Mouse (Mus musculus): Measurements from ENCODE around the gene Spint1. TPM values are rescaled to one million over a fixed set of nuclear protein-coding genes. Genes with fewer than 3 reads are reported as not detected.

The Spint1 gene
- polyA plus RNA-seq (2012; rRNA removed), result 9.2 and 11.6 TPM in 2 replicates
- 18.2 and 19.5 TPM in 2 replicates for polyA plus RNA-seq (2014; fragmentation: Nextera tagmentation; extraction: Ambion mirVana)

DNA sequence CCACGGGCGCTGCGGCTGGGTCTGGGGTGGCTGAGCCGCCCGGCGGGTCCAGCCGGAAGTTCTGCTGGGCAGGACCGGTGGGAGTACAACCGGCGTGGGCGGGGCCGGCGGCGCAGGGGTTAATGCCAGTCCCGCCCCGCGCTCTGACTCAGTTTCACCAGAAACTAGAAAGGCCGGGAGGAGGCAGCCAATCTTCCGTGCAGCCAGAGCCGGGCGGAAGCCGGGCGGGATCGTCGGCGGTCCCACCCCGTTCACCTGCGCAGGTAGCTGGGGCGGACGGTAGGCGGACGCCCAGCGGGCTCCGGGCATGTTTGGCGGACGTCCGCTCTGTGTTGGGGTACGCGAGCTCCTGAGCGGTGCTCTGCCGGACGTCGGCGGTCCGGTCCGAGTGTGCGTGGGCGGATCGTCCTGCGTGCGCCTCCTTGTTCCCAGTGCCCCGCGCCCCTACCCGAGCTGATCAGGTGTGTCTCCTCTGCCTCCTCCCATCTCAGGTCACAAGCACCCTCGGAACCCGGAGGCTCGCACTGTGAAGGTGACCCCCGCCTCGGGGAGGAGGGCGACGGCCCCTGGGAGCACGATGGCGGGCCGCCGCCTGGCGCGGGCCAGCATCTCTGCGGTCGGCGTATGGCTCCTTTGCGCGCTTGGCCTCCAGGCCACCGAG, at the start of gene Spint1:
TSS of gene Spint1 (plus strand) at position 153 of the 661 bp plus-strand sequence.
- no peak within 1 kb of the TSS for H3K27ac ChIP-seq (replicated peaks; ENCODE audit: low read depth, low read length)

DNA sequence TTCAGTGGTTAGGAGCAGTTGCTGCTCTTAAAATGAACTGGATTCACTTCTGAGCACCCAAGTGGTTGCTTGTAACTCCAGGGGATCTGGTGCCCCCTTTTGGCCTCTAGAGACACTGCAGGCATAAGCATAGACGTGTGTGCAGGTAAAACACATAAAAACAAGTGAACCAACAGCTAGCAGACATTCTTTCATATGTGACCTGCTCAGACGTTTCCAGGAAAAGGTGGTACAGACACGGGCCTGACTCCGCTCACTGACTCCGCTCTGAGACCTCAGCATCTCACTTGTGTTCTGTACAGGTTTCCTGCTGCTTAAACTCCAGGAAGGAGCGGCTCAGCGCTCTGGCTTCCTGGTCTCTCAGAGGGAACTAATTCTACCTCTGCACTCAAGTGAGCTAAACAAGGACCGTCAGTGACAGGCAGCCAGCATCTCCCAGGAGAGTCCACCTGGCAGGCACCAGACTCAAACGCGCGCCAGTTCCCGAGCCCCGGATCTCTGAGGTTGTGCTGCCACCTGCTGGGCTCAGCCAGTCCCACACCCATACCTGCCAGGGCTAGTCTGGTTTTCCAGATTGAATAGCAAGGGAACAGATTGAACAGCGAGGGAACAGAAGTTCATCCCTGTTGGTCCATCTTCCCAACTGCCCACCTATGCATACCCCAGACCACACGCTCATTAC, 48.0 kb upstream of the Spint1 start:
- 0 out of 2 replicates have a peak, but pooled peaks cover 3% of the 10 kb centered on the region for H3K4me1 ChIP-seq (ENCODE audit: control insufficient read depth, insufficient read depth, low read length)
- 9% methylated on average over 15 of the region's 15 CpGs for WGBS
- peak overlapping the region; percentile 36 for H3K4me3 ChIP-seq (replicated peaks; ENCODE audit: low read length)
- H3K27ac ChIP-seq (replicated peaks; ENCODE audit: low read depth, low read length), result no peak overlapping the region
- peak overlapping the region; percentile 66 for H3K4me2 ChIP-seq (replicated peaks; ENCODE audit: low read depth, low read length, severe bottlenecking)
- no peak overlapping the region for H3K9ac ChIP-seq (ENCODE audit: low read depth, low read length, severe bottlenecking)
- TF ChIP-seq POLR2A (IDR thresholded peaks at IDR 0.05; ENCODE audit: borderline replicate concordance, extremely low read depth, insufficient read depth, insufficient read length), result 0 out of 2 replicates have a peak, but pooled peaks have one; percentile 13
- H3K27me3 ChIP-seq (ENCODE audit: control insufficient read depth, insufficient read depth, low read length), result no peaks in the 10 kb centered on the region
- H3K36me3 ChIP-seq (ENCODE audit: control insufficient read depth, insufficient read depth, low read length), result peaks cover 22% of the 10 kb centered on the region
- no peaks in the 10 kb centered on the region for H3K9me3 ChIP-seq (ENCODE audit: control insufficient read depth, low read length)
- DNase-seq (ENCODE audit: low spot score), result peak; percentile 81
- peak; percentile 88 for ATAC-seq (ENCODE audit: low FRiP score, low read depth)

More for the DNA sequence above, at the start of gene Spint1:
- no peak for DNase-seq (ENCODE audit: low spot score)
- under 1% methylated on average over 44 of the region's 73 CpGs for WGBS
- TF ChIP-seq POLR2A (IDR thresholded peaks at IDR 0.05; ENCODE audit: borderline replicate concordance, extremely low read depth, insufficient read depth, insufficient read length), result no peak
- Histone ChIP-seq H3K4me2 (replicated peaks; ENCODE audit: low read depth, low read length, severe bottlenecking) (peak within 1 kb of the TSS; percentile 78), H3K9ac (ENCODE audit: low read depth, low read length, severe bottlenecking) (peak within 1 kb of the TSS; percentile 44), H3K4me3 (replicated peaks; ENCODE audit: low read length) (peak within 1 kb of the TSS; percentile 45), H3K27me3 (ENCODE audit: control insufficient read depth, insufficient read depth, low read length) (peaks cover 41% of the 10 kb centered on the region), H3K4me1 (ENCODE audit: control insufficient read depth, insufficient read depth, low read length) (no peaks in the 10 kb centered on the region), H3K36me3 (ENCODE audit: control insufficient read depth, insufficient read depth, low read length) (no peaks in the 10 kb centered on the region), H3K9me3 (ENCODE audit: control insufficient read depth, low read length) (no peaks in the 10 kb centered on the region)
- no peak for ATAC-seq (ENCODE audit: low FRiP score, low read depth)

- no peaks in the 10 kb centered on the region for H3K27me3 ChIP-seq (ENCODE audit: control insufficient read depth, insufficient read depth, low read length)
- ATAC-seq (ENCODE audit: low FRiP score, low read depth) (no peak), DNase-seq (ENCODE audit: low spot score) (no peak)
- H3K9me3 ChIP-seq (ENCODE audit: control insufficient read depth, low read length), result no peaks in the 10 kb centered on the region
- H3K27ac ChIP-seq (replicated peaks; ENCODE audit: low read depth, low read length), result no peak overlapping the region
- no peak overlapping the region for H3K4me2 ChIP-seq (replicated peaks; ENCODE audit: low read depth, low read length, severe bottlenecking)
- peaks cover 6% of the 10 kb centered on the region for H3K36me3 ChIP-seq (ENCODE audit: control insufficient read depth, insufficient read depth, low read length)
- no peak for TF ChIP-seq POLR2A (IDR thresholded peaks at IDR 0.05; ENCODE audit: borderline replicate concordance, extremely low read depth, insufficient read depth, insufficient read length)
- H3K9ac ChIP-seq (ENCODE audit: low read depth, low read length, severe bottlenecking), result no peak overlapping the region
- no peak overlapping the region for H3K4me3 ChIP-seq (replicated peaks; ENCODE audit: low read length)
- 88% methylated on average over 5 of the region's 5 CpGs for WGBS
- H3K4me1 ChIP-seq (ENCODE audit: control insufficient read depth, insufficient read depth, low read length), result 0 out of 2 replicates have a peak, but pooled peaks cover 3% of the 10 kb centered on the region
These were observed 46.2 kb upstream of the Spint1 start for GRCm38 (mm10) chr2:119190969-119191368.

DNA sequence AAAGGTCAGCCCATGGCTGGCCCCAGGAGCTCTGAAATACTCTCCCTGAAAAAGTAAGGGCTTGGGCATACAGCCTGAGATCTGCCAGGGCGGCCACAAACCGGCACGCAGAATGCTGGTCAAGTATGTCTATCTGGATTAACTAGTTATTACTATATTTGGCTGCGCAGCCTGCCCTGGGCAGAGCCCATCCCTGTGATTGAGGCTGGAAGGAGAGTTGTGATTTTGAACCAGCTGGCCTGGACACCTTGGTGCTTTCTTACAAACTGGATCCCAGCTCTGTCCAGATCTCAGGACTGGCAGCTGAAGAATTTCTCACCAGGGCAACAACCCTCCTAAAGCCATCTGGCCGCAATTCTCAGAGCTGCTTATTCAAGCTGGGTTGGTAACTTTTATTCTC, 43.0 kb upstream of the Spint1 start:
- H3K27me3 ChIP-seq (ENCODE audit: control insufficient read depth, insufficient read depth, low read length), result no peaks in the 10 kb centered on the region
- DNase-seq (ENCODE audit: low spot score) (no peak), ATAC-seq (ENCODE audit: low FRiP score, low read depth) (no peak)
- no peak overlapping the region for H3K4me2 ChIP-seq (replicated peaks; ENCODE audit: low read depth, low read length, severe bottlenecking)
- peaks cover 19% of the 10 kb centered on the region for H3K4me1 ChIP-seq (ENCODE audit: control insufficient read depth, insufficient read depth, low read length)
- no peak overlapping the region for H3K4me3 ChIP-seq (replicated peaks; ENCODE audit: low read length)
- no peak for TF ChIP-seq POLR2A (IDR thresholded peaks at IDR 0.05; ENCODE audit: borderline replicate concordance, extremely low read depth, insufficient read depth, insufficient read length)
- H3K9ac ChIP-seq (ENCODE audit: low read depth, low read length, severe bottlenecking), result no peak overlapping the region
- WGBS, result 71% methylated on average over 5 of the region's 5 CpGs
- H3K9me3 ChIP-seq (ENCODE audit: control insufficient read depth, low read length), result no peaks in the 10 kb centered on the region
- no peaks in the 10 kb centered on the region for H3K36me3 ChIP-seq (ENCODE audit: control insufficient read depth, insufficient read depth, low read length)
- H3K27ac ChIP-seq (replicated peaks; ENCODE audit: low read depth, low read length), result no peak overlapping the region

DNA sequence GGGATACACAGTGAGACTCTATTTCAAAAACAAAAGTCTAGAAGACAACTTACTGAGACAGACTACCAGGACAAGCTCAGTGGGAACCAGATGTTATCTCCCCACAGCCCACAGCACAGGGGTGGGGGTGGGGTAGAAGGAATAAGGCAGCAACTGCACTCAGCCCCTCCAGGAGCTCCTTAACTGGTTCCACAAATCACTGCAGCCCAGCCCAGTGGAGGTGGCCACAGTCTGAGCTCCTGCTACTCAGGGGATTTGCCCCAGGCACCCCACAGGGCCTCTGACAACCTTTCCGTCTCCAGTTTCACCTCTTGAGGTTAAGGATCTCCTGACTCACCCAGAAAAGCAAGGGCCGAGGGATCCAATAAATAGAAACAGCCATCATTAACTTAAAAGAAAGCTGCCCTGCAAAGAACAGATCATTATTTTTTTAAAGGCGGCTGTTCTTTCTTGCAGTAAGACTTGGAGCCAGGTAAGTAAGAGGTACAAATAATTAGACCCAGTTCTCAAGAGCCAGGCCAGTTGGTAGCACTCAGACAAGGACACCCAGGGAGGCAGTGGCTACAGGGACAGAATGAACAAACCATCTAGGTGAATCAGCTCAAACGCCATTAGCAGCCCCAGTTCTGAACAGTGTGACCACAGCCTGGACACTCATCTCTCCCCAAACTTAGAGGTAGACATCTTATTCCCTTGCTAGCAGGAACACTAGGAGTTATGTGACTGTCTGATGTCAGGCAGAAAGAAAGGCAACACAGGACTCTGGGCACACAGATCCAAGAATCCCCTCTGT, 40.6 kb upstream of the Spint1 start:
- no peaks in the 10 kb centered on the region for H3K36me3 ChIP-seq (ENCODE audit: control insufficient read depth, insufficient read depth, low read length)
- DNase-seq (ENCODE audit: low spot score), result peak; percentile 16
- H3K27me3 ChIP-seq (ENCODE audit: control insufficient read depth, insufficient read depth, low read length), result no peaks in the 10 kb centered on the region
- H3K9ac ChIP-seq (ENCODE audit: low read depth, low read length, severe bottlenecking), result no peak overlapping the region
- TF ChIP-seq POLR2A (IDR thresholded peaks at IDR 0.05; ENCODE audit: borderline replicate concordance, extremely low read depth, insufficient read depth, insufficient read length), result no peak
- H3K27ac ChIP-seq (replicated peaks; ENCODE audit: low read depth, low read length), result peak overlapping the region; percentile 41; the same call in 1 of the 2 replicates
- H3K4me3 ChIP-seq (replicated peaks; ENCODE audit: low read length), result no peak overlapping the region
- no peaks in the 10 kb centered on the region for H3K9me3 ChIP-seq (ENCODE audit: control insufficient read depth, low read length)
- no peak for ATAC-seq (ENCODE audit: low FRiP score, low read depth)
- H3K4me2 ChIP-seq (replicated peaks; ENCODE audit: low read depth, low read length, severe bottlenecking), result no peak overlapping the region
- H3K4me1 ChIP-seq (ENCODE audit: control insufficient read depth, insufficient read depth, low read length), result peaks cover 17% of the 10 kb centered on the region
- 12% methylated on average over 4 of the region's 4 CpGs for WGBS
